Mouse (Mus musculus) forebrain, postnatal 0 days (tissue): Measurements from ENCODE around the gene Aldh16a1. TPM values are rescaled to one million over a fixed set of nuclear protein-coding genes. Genes with fewer than 3 reads are reported as not detected.
"Not testable (repeated sequence)": the region's sequence is repeated elsewhere in the genome, so short reads cannot be mapped to it uniquely, and the experiment has no call there.

Source experiments
- ATAC-seq: fragments of 200-750 bp; cut with Nextera tagmentation; 2 replicates; pipeline ENCODE4 v1.8.0; 2017; ENCODE audit warnings: mild to moderate bottlenecking, moderate library complexity
- DNase-seq: peaks from one replicate; pipeline ENCODE4 v3.0.0-alpha.2; 2015
- H3K27ac ChIP-seq: fragments of 300-500 bp; sonication (generic); 2 replicates; pipeline ENCODE4 v1.5.1; 2014; ENCODE audit warnings: low read depth, mild to moderate bottlenecking, antibody characterized with exemption, low read length, moderate library complexity, mixed read lengths
- H3K27me3 ChIP-seq: fragments of 300-500 bp; sonication (generic); 2 replicates; pipeline ENCODE4 v1.6.1; 2014; ENCODE audit warnings: mild to moderate bottlenecking, low read length, mixed read lengths; ENCODE audit not compliant: insufficient read depth
- H3K36me3 ChIP-seq: fragments of 300-500 bp; sonication (generic); 2 replicates; pipeline ENCODE4 v1.6.1; 2014; ENCODE audit warnings: mild to moderate bottlenecking, moderate library complexity; ENCODE audit not compliant: insufficient read depth
- H3K4me1 ChIP-seq: fragments of 300-500 bp; sonication (generic); 2 replicates; pipeline ENCODE4 v1.6.1; 2014; ENCODE audit warnings: antibody characterized with exemption; ENCODE audit not compliant: insufficient read depth
- H3K4me2 ChIP-seq: fragments of 300-500 bp; sonication (generic); 2 replicates; pipeline ENCODE4 v1.6.1; 2014; ENCODE audit warnings: low read depth, mild to moderate bottlenecking, moderate library complexity
- H3K4me3 ChIP-seq: fragments of 300-500 bp; sonication (generic); 2 replicates; pipeline ENCODE4 v1.5.1; 2014; ENCODE audit warnings: low read depth, low read length, mixed read lengths
- H3K9ac ChIP-seq: fragments of 300-500 bp; sonication (generic); 2 replicates; pipeline ENCODE4 v1.6.1; 2014; ENCODE audit warnings: mild to moderate bottlenecking
- H3K9me3 ChIP-seq: fragments of 300-500 bp; sonication (generic); 2 replicates; pipeline ENCODE4 v1.6.1; 2016; ENCODE audit warnings: low read length
- CTCF ChIP-seq: sonication (generic); IDR thresholded peaks from 2 replicates; pipeline ENCODE4 v1.5.1; 2016; ENCODE audit warnings: antibody characterized with exemption, control low read depth, low read depth
- WGBS: fragments of 180-500 bp; shearing (Covaris S2); extraction: QIAGEN DNeasy Blood & Tissue Kit; methylation state at CpG from one replicate; pipeline ENCODE4 v1.1.7; 2014; 5-methylcytosine and 5-hydroxymethylcytosine counted together
- polyA plus RNA-seq: library from polyadenylated mRNA; unstranded; fragments of >200 nt; fragmentation: Nextera tagmentation; extraction: Ambion mirVana; gene quantifications from 2 replicates; pipeline ENCODE4 v1.2.1, GENCODE M21; 2015
- total RNA-seq: library from RNA; depleted of rRNA; stranded (reverse); fragments of >200 nt; gene quantifications from 2 replicates; pipeline ENCODE4 v1.2.3, GENCODE M21; 2014

The Aldh16a1 gene
- total and polyA plus RNA-seq, 2 experiments from 2014 or later = 13.3 to 14.2 TPM

GRCm38 (mm10) chr7:45158991-45159390 is 4.6 kb upstream of the Aldh16a1 start:
- no peak overlapping the region for H3K4me3 ChIP-seq
- DNase-seq = no peak
- no peak for ATAC-seq
- H3K27me3 ChIP-seq = peaks cover 6% of the 10 kb centered on the region; the same call in 1 of the 2 replicates
- no peak overlapping the region for H3K4me2 ChIP-seq
- no peak overlapping the region for H3K9ac ChIP-seq
- no peaks in the 10 kb centered on the region for H3K9me3 ChIP-seq
- peaks cover 23% of the 10 kb centered on the region; the same call in 1 of the 2 replicates for H3K36me3 ChIP-seq
- peaks cover 14% of the 10 kb centered on the region for H3K4me1 ChIP-seq
- 93% methylated on average over 6 of the region's 6 CpGs for WGBS
- TF ChIP-seq CTCF = no peak
- H3K27ac ChIP-seq = no peak overlapping the region

GRCm38 (mm10) chr7:45157459-45157858 is 3.1 kb upstream of the Aldh16a1 start:
- 85% methylated on average over 14 of the region's 14 CpGs for WGBS
- DNase-seq = no peak
- H3K4me1 ChIP-seq = peaks cover 15% of the 10 kb centered on the region
- peaks cover 23% of the 10 kb centered on the region; the same call in 1 of the 2 replicates for H3K36me3 ChIP-seq
- H3K9ac ChIP-seq = no peak overlapping the region
- ATAC-seq = no peak
- no peaks in the 10 kb centered on the region for H3K9me3 ChIP-seq
- no peak overlapping the region for H3K4me3 ChIP-seq
- no peak overlapping the region for H3K4me2 ChIP-seq
- H3K27me3 ChIP-seq = no peaks in the 10 kb centered on the region
- no peak overlapping the region for H3K27ac ChIP-seq
- no peak for TF ChIP-seq CTCF

GRCm38 (mm10) chr7:45156206-45156605 is 1.8 kb upstream of the Aldh16a1 start:
- no peak overlapping the region for H3K9ac ChIP-seq
- 98% methylated on average over 15 of the region's 15 CpGs for WGBS
- TF ChIP-seq CTCF = no peak
- DNase-seq (no peak), ATAC-seq (no peak)
- H3K27me3 ChIP-seq = no peaks in the 10 kb centered on the region
- no peak overlapping the region for H3K4me2 ChIP-seq
- H3K9me3 ChIP-seq = no peaks in the 10 kb centered on the region
- no peak overlapping the region for H3K27ac ChIP-seq
- no peak overlapping the region for H3K4me3 ChIP-seq
- H3K36me3 ChIP-seq = peaks cover 23% of the 10 kb centered on the region; the same call in 1 of the 2 replicates
- H3K4me1 ChIP-seq = peaks cover 13% of the 10 kb centered on the region; the same call in 1 of the 2 replicates

- H3K36me3 ChIP-seq = peaks cover 23% of the 10 kb centered on the region; the same call in 1 of the 2 replicates
- ATAC-seq (no peak), DNase-seq (no peak)
- H3K4me1 ChIP-seq = peaks cover 13% of the 10 kb centered on the region; the same call in 1 of the 2 replicates
- TF ChIP-seq CTCF = no peak
- H3K4me2 ChIP-seq = peak overlapping the region; percentile 78; the same call in 1 of the 2 replicates
- no peak overlapping the region for H3K27ac ChIP-seq
- no peak overlapping the region for H3K9ac ChIP-seq
- no peaks in the 10 kb centered on the region for H3K9me3 ChIP-seq
- WGBS = 88% methylated on average over 9 of the region's 9 CpGs
- H3K4me3 ChIP-seq = peak overlapping the region; percentile 73; the same call in 1 of the 2 replicates
- H3K27me3 ChIP-seq = no peaks in the 10 kb centered on the region
These were observed 1.2 kb upstream of the Aldh16a1 start for GRCm38 (mm10) chr7:45155590-45155989.

GRCm38 (mm10) chr7:45154993-45155514 is 670 bp upstream of the Aldh16a1 start:
- Histone ChIP-seq H3K27me3 (no peaks in the 10 kb centered on the region), H3K4me3 (peak overlapping the region; percentile 73), H3K4me1 (peaks cover 13% of the 10 kb centered on the region; the same call in 1 of the 2 replicates), H3K36me3 (peaks cover 18% of the 10 kb centered on the region; the same call in 1 of the 2 replicates), H3K9ac (peak overlapping the region; percentile 82), H3K9me3 (no peaks in the 10 kb centered on the region), H3K4me2 (peak overlapping the region; percentile 78), H3K27ac (peak overlapping the region; percentile 95; the same call in 1 of the 2 replicates)
- WGBS = 80% methylated on average over 12 of the region's 12 CpGs
- peak; percentile 67 for DNase-seq
- TF ChIP-seq CTCF = peak; percentile 62
- ATAC-seq = peak; percentile 45

- Histone ChIP-seq H3K4me1 (peaks cover 13% of the 10 kb centered on the region; the same call in 1 of the 2 replicates), H3K9ac (peak overlapping the region; percentile 82), H3K27me3 (no peaks in the 10 kb centered on the region), H3K9me3 (no peaks in the 10 kb centered on the region), H3K4me2 (peak overlapping the region; percentile 78), H3K27ac (peak overlapping the region; percentile 95), H3K4me3 (peak overlapping the region; percentile 73), H3K36me3 (peaks cover 7% of the 10 kb centered on the region; the same call in 1 of the 2 replicates)
- ATAC-seq = no peak
- TF ChIP-seq CTCF = no peak
- no peak for DNase-seq
- 2% methylated on average over 5 of the region's 5 CpGs for WGBS
These were observed 798 bp downstream of the Aldh16a1 start for GRCm38 (mm10) chr7:45153586-45153985.

GRCm38 (mm10) chr7:45153052-45153451 is 1.3 kb downstream of the Aldh16a1 start:
- H3K9me3 ChIP-seq, H3K27ac ChIP-seq, ATAC-seq, H3K27me3 ChIP-seq, H3K4me2 ChIP-seq, H3K9ac ChIP-seq, H3K36me3 ChIP-seq, DNase-seq, H3K4me3 ChIP-seq: not testable (repeated sequence)
- 94% methylated on average over 2 of the region's 2 CpGs for WGBS
- H3K4me1 ChIP-seq = peaks cover 13% of the 10 kb centered on the region; the same call in 1 of the 2 replicates
